Mouse (Mus musculus) kidney, adult 2 months (tissue): Measurements from ENCODE around the gene Cacna1s.

Source experiments
- CTCF ChIP-seq: fragments of 200-500 bp; conservative IDR thresholded peaks from 2 replicates; pipeline ENCODE4 v1.5.1; 2011; ENCODE audit warnings: low read depth, mild to moderate bottlenecking, control low read depth, low read length, moderate library complexity, mixed read lengths; ENCODE audit not compliant: insufficient read depth, insufficient read length
- POLR2A ChIP-seq: fragments of 200-500 bp; IDR thresholded peaks from one replicate; pipeline ENCODE4 v1.6.1; 2011; ENCODE audit warnings: low read depth, low read length, control low read depth

- TF ChIP-seq CTCF: no peak
- no peak for TF ChIP-seq POLR2A
Observed at GRCm38 (mm10) chr1:136089368-136090165, 37.0 kb downstream of the Cacna1s start.
